16 mouse cellular contexts compared by ENCODE assay signal in the genomic region with DNA sequence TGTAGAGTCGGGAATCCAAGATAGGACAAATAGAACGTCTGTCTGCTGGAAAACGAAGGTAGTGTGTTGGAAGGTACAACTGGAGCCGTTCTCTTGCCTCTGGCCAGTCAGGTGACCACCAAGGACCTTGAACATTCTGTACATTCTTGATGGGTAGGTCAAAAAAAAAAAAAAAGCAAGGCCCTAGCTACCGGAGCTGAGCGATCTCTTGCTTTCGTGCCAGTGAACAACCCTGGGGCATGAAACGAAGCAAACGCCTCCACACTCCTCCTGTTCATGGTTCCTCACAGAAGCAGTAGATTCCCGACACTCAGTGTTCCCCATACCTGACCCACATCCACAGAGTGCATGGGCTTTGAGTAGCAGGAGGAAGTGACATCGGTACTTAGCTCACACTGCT. TPM values are rescaled to one million over a fixed set of nuclear protein-coding genes. Genes with fewer than 3 reads are reported as not detected.
DNase-seq lines count a peak whose midpoint lies in the region; ATAC-seq and TF ChIP-seq lines count a peak whose summit lies in the region.
"Had no signal": no experiment of that assay in that cellular context is flagged by ENCODE, and none has a peak within 500 bp of the region (broad histone marks: within the 10 kb centered on the region; RNA-seq: fewer than 3 reads in every experiment).

No protein-coding gene starts in this region.

- TF ChIP-seq CTCF in stomach, postnatal 0 days (IDR thresholded peaks at IDR 0.05; ENCODE audit: low read depth), result no peak

- H3K4me2 ChIP-seq in kidney, embryonic 16.5 days (replicated peaks; ENCODE audit: low read depth, low read length), result no peak overlapping the region
- H3K4me2 ChIP-seq in stomach, embryonic 16.5 days (ENCODE audit: low read depth, low read length), result no peak overlapping the region
- no peak overlapping the region for H3K4me2 ChIP-seq in stomach, postnatal 0 days (replicated peaks; ENCODE audit: low read depth)

- no peak overlapping the region for H3K4me3 ChIP-seq in kidney, embryonic 16.5 days (ENCODE audit: low read length)
- no peak overlapping the region for H3K4me3 ChIP-seq in stomach, embryonic 16.5 days (replicated peaks; ENCODE audit: low read length)
- no peak overlapping the region for H3K4me3 ChIP-seq in stomach, postnatal 0 days (ENCODE audit: low read depth, low read length)
- H3K4me3 ChIP-seq: forebrain, embryonic 12.5 days; heart, adult 2 months had no signal

- H3K4me1 ChIP-seq in kidney, embryonic 16.5 days (ENCODE audit: insufficient read depth, low read length), result peaks cover 11% of the 10 kb centered on the region
- peaks cover 8% of the 10 kb centered on the region for H3K4me1 ChIP-seq in stomach, embryonic 16.5 days (ENCODE audit: control insufficient read depth, insufficient read depth, low read length)
- H3K4me1 ChIP-seq in stomach, postnatal 0 days (replicated peaks; ENCODE audit: control insufficient read depth, insufficient read depth), result peaks cover 1% of the 10 kb centered on the region; the same call in 1 of the 2 replicates

- H3K9me3 ChIP-seq in kidney, embryonic 16.5 days (ENCODE audit: low read length), result no peaks in the 10 kb centered on the region
- H3K9me3 ChIP-seq in stomach, embryonic 16.5 days (replicated peaks; ENCODE audit: control insufficient read depth, low read length), result no peaks in the 10 kb centered on the region
- no peaks in the 10 kb centered on the region for H3K9me3 ChIP-seq in stomach, postnatal 0 days (ENCODE audit: control insufficient read depth, low read length)
- H3K9me3 ChIP-seq: embryonic facial prominence, embryonic 13.5 days; forebrain, embryonic 12.5 days; heart, embryonic 15.5 days; hindbrain, embryonic 10.5 days had no signal

- no peak overlapping the region for H3K9ac ChIP-seq in kidney, embryonic 16.5 days (replicated peaks; ENCODE audit: low read length)
- H3K9ac ChIP-seq in stomach, embryonic 16.5 days (ENCODE audit: low read length), result 0 out of 2 replicates have a peak overlapping the region, but pooled peaks have one; percentile 14
- no peak overlapping the region for H3K9ac ChIP-seq in stomach, postnatal 0 days (ENCODE audit: low read length)
- H3K9ac ChIP-seq: embryonic facial prominence, embryonic 13.5 days; forebrain, embryonic 12.5 days; heart, embryonic 15.5 days had no signal

- ATAC-seq in kidney, embryonic 16.5 days (ENCODE audit: low FRiP score, low TSS enrichment), result no peak
- ATAC-seq in stomach, embryonic 16.5 days (ENCODE audit: insufficient read depth, low FRiP score), result no peak
- ATAC-seq in stomach, postnatal 0 days (ENCODE audit: low FRiP score, low TSS enrichment), result no peak

- 85% methylated on average over 11 of the region's 11 CpGs for WGBS in kidney, embryonic 16.5 days
- 81% methylated on average over 11 of the region's 11 CpGs for WGBS in stomach, embryonic 16.5 days
- 81% methylated on average over 11 of the region's 11 CpGs for WGBS in stomach, postnatal 0 days

- H3K27ac ChIP-seq in kidney, embryonic 16.5 days (ENCODE audit: low read length), result no peak overlapping the region
- H3K27ac ChIP-seq in stomach, embryonic 16.5 days (ENCODE audit: low read length), result no peak overlapping the region
- H3K27ac ChIP-seq in stomach, postnatal 0 days (replicated peaks), result no peak overlapping the region
- H3K27ac ChIP-seq: embryonic facial prominence, embryonic 13.5 days; forebrain, embryonic 12.5 days; heart, adult 2 months; heart, embryonic 15.5 days; hindbrain, embryonic 10.5 days; hindbrain, embryonic 14.5 days had no signal

- H3K36me3 ChIP-seq in kidney, embryonic 16.5 days (ENCODE audit: insufficient read depth, low read length), result no peaks in the 10 kb centered on the region
- H3K36me3 ChIP-seq in stomach, embryonic 16.5 days (ENCODE audit: control insufficient read depth, insufficient read depth, low read length), result no peaks in the 10 kb centered on the region
- H3K36me3 ChIP-seq in stomach, postnatal 0 days (ENCODE audit: control insufficient read depth, insufficient read depth, low read length), result peaks cover 3% of the 10 kb centered on the region; the same call in 1 of the 2 replicates
- H3K36me3 ChIP-seq: heart, embryonic 15.5 days had no signal

- DNase-seq in kidney, adult 18-20 months, result peak; percentile 40
- DNase-seq in stomach, postnatal 0 days (ENCODE audit: low spot score), result no peak
- DNase-seq in kidney, postnatal 36 days, result peak; percentile 20 to 51
- DNase-seq in cerebellum, adult 18-20 months, result no peak

- no peak for TF ChIP-seq EP300 in stomach, postnatal 0 days (optimal IDR thresholded peaks at IDR 0.05)

- H3K27me3 ChIP-seq in kidney, embryonic 16.5 days (ENCODE audit: insufficient read depth, low read length), result no peaks in the 10 kb centered on the region
- H3K27me3 ChIP-seq in stomach, embryonic 16.5 days (ENCODE audit: control insufficient read depth, insufficient read depth, low read length), result no peaks in the 10 kb centered on the region
- no peaks in the 10 kb centered on the region for H3K27me3 ChIP-seq in stomach, postnatal 0 days (ENCODE audit: control insufficient read depth, insufficient read depth, low read length)
- H3K27me3 ChIP-seq: embryonic facial prominence, embryonic 13.5 days; forebrain, embryonic 12.5 days; heart, embryonic 15.5 days had no signal

RNA-seq across cellular contexts. Expression of gene Plgrkt, which starts 10.9 kb away (rescaled TPM):
- polyA plus RNA-seq in kidney, embryonic 16.5 days (2015; fragmentation: Nextera tagmentation; extraction: Ambion mirVana), result 48.6 and 49.1 TPM in 2 replicates
- polyA plus RNA-seq in stomach, embryonic 16.5 days (2015; fragmentation: Nextera tagmentation; extraction: Ambion mirVana), result 91.4 and 95.4 TPM in 2 replicates
- 166 and 169 TPM in 2 replicates for polyA plus RNA-seq in stomach, postnatal 0 days (2015; fragmentation: Nextera tagmentation; extraction: Ambion mirVana)

RNA-seq across cellular contexts. Expression of gene Cd274, which starts 11.0 kb away (rescaled TPM):
- 0.28 and 0.30 TPM in 2 replicates for polyA plus RNA-seq in kidney, embryonic 16.5 days (2015; fragmentation: Nextera tagmentation; extraction: Ambion mirVana)
- polyA plus RNA-seq in stomach, embryonic 16.5 days (2015; fragmentation: Nextera tagmentation; extraction: Ambion mirVana), result 0.28 and 0.45 TPM in 2 replicates
- 0.08 and 0.16 TPM in 2 replicates for polyA plus RNA-seq in stomach, postnatal 0 days (2015; fragmentation: Nextera tagmentation; extraction: Ambion mirVana)

RNA-seq across cellular contexts. Expression of gene Rln1, which starts 21.8 kb away (rescaled TPM):
- polyA plus RNA-seq in kidney, embryonic 16.5 days (2015; fragmentation: Nextera tagmentation; extraction: Ambion mirVana), result 0.15 and 0.42 TPM in 2 replicates
- 0.44 TPM in 1 of 2 replicates, not detected in the other for polyA plus RNA-seq in stomach, embryonic 16.5 days (2015; fragmentation: Nextera tagmentation; extraction: Ambion mirVana)
- 0.24 TPM in 1 of 2 replicates, not detected in the other for polyA plus RNA-seq in stomach, postnatal 0 days (2015; fragmentation: Nextera tagmentation; extraction: Ambion mirVana)
- polyA plus RNA-seq: adrenal gland, adult 2 months; embryonic facial prominence, embryonic 13.5 days; heart, adult 2 months had no signal

RNA-seq across cellular contexts. Expression of gene Insl6, which starts 31.1 kb away (rescaled TPM):
- 5.2 and 5.3 TPM in 2 replicates for polyA plus RNA-seq in kidney, embryonic 16.5 days (2015; fragmentation: Nextera tagmentation; extraction: Ambion mirVana)
- 4.8 and 8.8 TPM in 2 replicates for polyA plus RNA-seq in stomach, embryonic 16.5 days (2015; fragmentation: Nextera tagmentation; extraction: Ambion mirVana)
- 3.0 and 3.2 TPM in 2 replicates for polyA plus RNA-seq in stomach, postnatal 0 days (2015; fragmentation: Nextera tagmentation; extraction: Ambion mirVana)

RNA-seq across cellular contexts. Expression of gene Pdcd1lg2, which starts 54.4 kb away (rescaled TPM):
- not detected in 2 replicates for polyA plus RNA-seq in kidney, embryonic 16.5 days (2015; fragmentation: Nextera tagmentation; extraction: Ambion mirVana)
- not detected in 2 replicates for polyA plus RNA-seq in stomach, embryonic 16.5 days (2015; fragmentation: Nextera tagmentation; extraction: Ambion mirVana)
- 0.05 and 0.06 TPM in 2 replicates for polyA plus RNA-seq in stomach, postnatal 0 days (2015; fragmentation: Nextera tagmentation; extraction: Ambion mirVana)
- polyA plus RNA-seq: adrenal gland, adult 2 months; cortical plate, adult 2 months; embryonic facial prominence, embryonic 13.5 days; forebrain, embryonic 16.5 days; heart, embryonic 11.5 days; heart, embryonic 15.5 days; hindbrain, embryonic 10.5 days had no signal

Comparison
In these comparisons a context has a peak if more than half of its experiments do, and no peak if none do; other contexts are left out.
1. DNase-seq: peak in kidney, adult 18-20 months (single experiment) and kidney, postnatal 36 days (2 of 2); none in stomach, postnatal 0 days (single experiment) and cerebellum, adult 18-20 months (0 of 2).